Mouse (Mus musculus): Measurements from ENCODE around the gene Ahdc1.

- TF ChIP-seq CTCF (IDR thresholded peaks at IDR 0.05; ENCODE audit: low read depth) (no peak), EP300 (optimal IDR thresholded peaks at IDR 0.05) (no peak)
Measured at GRCm38 (mm10) chr4:133112175-133112838, 101.2 kb downstream of the Ahdc1 start.

Measured in stomach, postnatal 0 days (tissue).